Mouse (Mus musculus) cortical plate, adult 2 months (tissue): Measurements from ENCODE around the gene Dcbld2.
A peak's percentile ranks its signal among the peaks of the same experiment; 100 is the strongest.

Source experiments
- CTCF ChIP-seq: fragments of 200-500 bp; IDR thresholded peaks from 2 replicates; pipeline ENCODE4 v1.5.1; 2011; ENCODE audit warnings: mild to moderate bottlenecking, control low read depth, low read length; ENCODE audit not compliant: insufficient read depth; ENCODE audit errors: extremely low read depth
- POLR2A ChIP-seq: fragments of 200-500 bp; IDR thresholded peaks from 2 replicates; pipeline ENCODE4 v1.6.1; 2011; ENCODE audit warnings: mild to moderate bottlenecking, low read length, control low read depth; ENCODE audit not compliant: insufficient read depth; ENCODE audit errors: extremely low read depth

DNA sequence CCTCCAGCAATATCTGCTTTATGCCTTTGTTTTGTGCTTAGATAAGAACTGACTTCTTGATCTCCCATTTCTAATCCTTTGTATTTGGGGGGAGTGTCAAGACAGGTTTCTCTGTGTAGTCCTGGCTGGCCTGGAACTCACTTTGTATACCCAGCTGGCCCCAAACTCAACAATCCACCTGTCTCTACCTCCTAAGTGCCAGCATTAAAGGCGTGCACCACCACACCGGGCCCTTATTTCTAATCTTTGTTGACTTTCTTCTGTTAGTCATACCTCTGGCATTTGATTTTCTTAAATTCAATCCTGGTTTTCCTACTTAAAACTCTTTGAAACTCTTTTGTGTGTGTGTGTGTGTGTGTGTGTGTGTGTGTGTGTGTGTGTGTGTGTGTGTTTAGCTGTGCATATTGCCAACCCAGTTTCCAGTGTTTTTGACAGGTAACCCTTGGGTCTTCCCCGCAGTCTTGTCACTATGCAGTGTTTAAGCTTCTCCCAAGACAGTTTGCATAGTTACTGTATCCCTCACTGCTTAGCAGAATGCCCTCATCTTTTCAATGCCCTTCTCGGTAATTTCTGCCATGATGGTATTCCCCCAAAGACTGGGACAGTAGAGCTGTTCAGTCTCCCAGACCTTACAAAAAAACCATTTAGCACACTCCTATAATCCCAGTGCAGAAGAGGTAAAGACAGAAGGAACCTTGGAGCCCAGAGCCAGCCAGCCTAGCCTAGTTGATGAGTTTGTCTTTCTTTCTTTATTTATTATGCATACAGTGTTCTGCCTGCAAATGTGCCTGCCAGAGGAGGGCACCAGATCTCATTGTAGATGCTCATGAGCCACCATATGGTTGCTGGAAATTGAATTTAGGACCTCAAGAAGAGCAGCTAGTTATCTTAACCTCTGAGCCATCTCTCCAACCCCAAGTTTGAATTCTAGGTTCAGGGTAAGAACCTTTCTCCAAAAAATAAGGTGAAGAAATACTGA, 38.3 kb downstream of the Dcbld2 start:
- peak; percentile 28; the same call in 1 of the 2 replicates for TF ChIP-seq CTCF
- TF ChIP-seq POLR2A, result no peak
